Mouse (Mus musculus): Measurements from ENCODE around the gene Ces2e. TPM values are rescaled to one million over a fixed set of nuclear protein-coding genes. Genes with fewer than 3 reads are reported as not detected.

Ces2e gene
- polyA plus RNA-seq, 1 experiment from 2014 or later, result 1.8 TPM

DNA sequence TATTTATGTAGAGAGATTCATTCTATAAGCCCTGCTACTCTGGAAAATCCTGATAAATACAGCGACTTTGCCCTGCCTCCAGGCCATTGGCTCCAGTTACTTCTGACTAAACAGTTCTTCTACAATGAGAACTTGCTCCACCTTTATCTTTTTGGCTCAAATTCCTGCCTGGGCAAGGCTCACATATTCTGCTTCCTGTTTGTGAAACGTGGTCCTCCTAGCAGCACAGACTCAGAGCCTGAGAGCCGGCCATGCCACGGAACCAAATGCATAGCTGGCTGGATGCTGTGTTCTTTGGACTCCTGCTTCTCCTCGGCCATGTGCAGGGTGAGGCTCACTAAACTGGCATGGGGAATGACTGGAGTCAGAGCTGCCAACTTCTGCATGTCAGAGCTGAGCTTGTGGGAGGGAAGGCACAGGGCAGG is 35.5 kb downstream of the Ces2e start, which contains the start of gene Ces2g:
TSS of gene Ces2g (plus strand) at position 182 of the 425 bp plus-strand sequence.
- Histone ChIP-seq H3K4me3 (ENCODE audit: low read length) (no peak within 1 kb of the TSS), H3K4me2 (replicated peaks; ENCODE audit: low read depth, low read length) (no peak within 1 kb of the TSS), H3K27ac (ENCODE audit: low read length) (no peak within 1 kb of the TSS), H3K9ac (replicated peaks; ENCODE audit: low read length) (no peak within 1 kb of the TSS), H3K27me3 (ENCODE audit: insufficient read depth, low read length) (no peaks in the 10 kb centered on the region), H3K4me1 (ENCODE audit: insufficient read depth, low read length) (no peaks in the 10 kb centered on the region), H3K36me3 (ENCODE audit: insufficient read depth, low read length) (no peaks in the 10 kb centered on the region), H3K9me3 (ENCODE audit: low read length) (no peaks in the 10 kb centered on the region)
- WGBS, result 47% methylated on average over 5 of the region's 5 CpGs
- ATAC-seq (ENCODE audit: low FRiP score, low TSS enrichment), result no peak

DNA sequence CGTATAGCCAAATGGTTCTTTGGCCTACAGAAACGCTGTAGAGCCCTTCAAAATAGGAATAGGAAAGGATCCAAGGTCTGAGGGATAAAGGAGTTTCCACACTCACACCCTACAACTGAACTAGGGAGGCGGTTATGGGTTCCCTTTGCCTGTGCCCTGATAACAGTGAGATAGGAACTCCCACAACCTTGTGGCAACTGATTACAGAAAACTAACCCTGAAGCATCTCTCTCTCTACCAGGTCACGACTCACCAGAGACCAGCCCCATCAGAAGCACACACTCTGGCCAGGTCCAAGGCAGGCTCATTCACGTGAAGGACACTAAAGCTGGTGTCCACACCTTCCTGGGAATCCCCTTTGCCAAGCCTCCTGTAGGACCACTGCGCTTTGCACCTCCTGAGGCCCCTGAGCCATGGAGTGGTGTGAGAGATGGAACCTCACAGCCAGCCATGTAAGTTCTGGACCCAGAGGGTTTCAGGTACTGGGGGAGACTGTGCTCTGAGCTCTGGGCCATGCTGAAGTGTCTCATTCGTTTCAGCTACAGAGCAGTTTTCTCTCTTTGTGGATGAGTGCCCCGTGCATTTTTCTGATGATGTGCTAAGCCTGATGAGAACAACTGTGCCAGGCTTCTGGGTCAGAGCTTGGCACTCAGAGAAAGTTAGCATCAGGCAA is 36.3 kb downstream of the Ces2e start:
- Histone ChIP-seq H3K9ac (replicated peaks; ENCODE audit: low read length) (no peak overlapping the region), H3K27ac (ENCODE audit: low read length) (no peak overlapping the region), H3K36me3 (ENCODE audit: insufficient read depth, low read length) (no peaks in the 10 kb centered on the region), H3K4me3 (ENCODE audit: low read length) (no peak overlapping the region), H3K4me1 (ENCODE audit: insufficient read depth, low read length) (no peaks in the 10 kb centered on the region), H3K27me3 (ENCODE audit: insufficient read depth, low read length) (no peaks in the 10 kb centered on the region), H3K9me3 (ENCODE audit: low read length) (no peaks in the 10 kb centered on the region), H3K4me2 (replicated peaks; ENCODE audit: low read depth, low read length) (no peak overlapping the region)
- 65% methylated on average over 8 of the region's 8 CpGs for WGBS
- ATAC-seq (ENCODE audit: low FRiP score, low TSS enrichment), result no peak

DNA sequence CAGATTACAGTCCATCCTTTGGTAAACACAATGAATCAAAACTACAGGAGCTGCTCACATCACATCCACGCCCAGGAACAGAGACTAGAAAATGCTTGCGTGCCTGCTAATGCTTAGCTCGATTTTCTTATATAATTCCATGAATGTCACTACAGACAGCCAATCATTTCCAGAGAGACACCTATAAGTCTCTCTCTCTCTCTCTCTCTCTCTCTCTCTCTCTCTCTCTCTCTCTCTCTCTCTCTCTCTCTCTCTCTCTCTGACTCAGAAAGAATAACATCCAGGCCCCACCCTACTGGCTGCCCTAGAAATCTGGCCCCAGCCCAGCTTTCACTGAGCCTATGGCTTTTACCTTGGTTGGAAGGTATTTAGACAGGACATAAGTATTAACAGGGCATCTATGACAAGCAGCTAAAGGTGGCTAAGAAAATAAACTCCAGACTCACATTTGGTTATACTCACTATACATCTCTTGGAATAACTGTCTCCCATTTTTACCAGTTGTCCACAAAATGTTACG is 37.4 kb downstream of the Ces2e start:
- no peaks in the 10 kb centered on the region for H3K4me1 ChIP-seq (ENCODE audit: insufficient read depth, low read length)
- WGBS, result 85% methylated on average over 4 of the region's 4 CpGs
- no peaks in the 10 kb centered on the region for H3K36me3 ChIP-seq (ENCODE audit: insufficient read depth, low read length)
- H3K9ac ChIP-seq (replicated peaks; ENCODE audit: low read length), result no peak overlapping the region
- no peak for ATAC-seq (ENCODE audit: low FRiP score, low TSS enrichment)
- H3K4me2 ChIP-seq (replicated peaks; ENCODE audit: low read depth, low read length), result no peak overlapping the region
- no peaks in the 10 kb centered on the region for H3K27me3 ChIP-seq (ENCODE audit: insufficient read depth, low read length)
- no peaks in the 10 kb centered on the region for H3K9me3 ChIP-seq (ENCODE audit: low read length)
- no peak overlapping the region for H3K4me3 ChIP-seq (ENCODE audit: low read length)
- no peak overlapping the region for H3K27ac ChIP-seq (ENCODE audit: low read length)

DNA sequence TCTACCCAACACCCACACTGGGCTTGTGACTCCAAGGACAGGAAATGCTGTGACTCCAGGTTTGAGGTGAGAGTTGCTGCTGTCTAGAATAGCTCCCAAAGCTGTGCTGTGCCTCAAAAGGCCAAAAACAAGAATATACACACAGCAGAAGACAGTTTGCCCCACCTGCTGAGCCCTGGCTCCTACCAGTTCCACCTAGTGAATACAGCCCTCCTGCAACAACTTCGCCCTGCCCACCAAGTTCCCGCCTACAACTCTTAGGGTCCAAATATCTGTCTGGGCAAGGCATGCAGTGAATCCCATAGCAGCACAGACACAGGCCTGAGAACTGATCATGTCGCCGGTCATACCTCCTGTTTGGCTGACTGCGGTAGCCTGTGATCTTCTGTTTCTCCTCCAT is 58.1 kb downstream of the Ces2e start:
- Histone ChIP-seq H3K27me3 (ENCODE audit: insufficient read depth, low read length) (no peaks in the 10 kb centered on the region), H3K4me3 (ENCODE audit: low read length) (no peak overlapping the region), H3K4me1 (ENCODE audit: insufficient read depth, low read length) (no peaks in the 10 kb centered on the region), H3K36me3 (ENCODE audit: insufficient read depth, low read length) (no peaks in the 10 kb centered on the region), H3K4me2 (replicated peaks; ENCODE audit: low read depth, low read length) (no peak overlapping the region), H3K27ac (ENCODE audit: low read length) (no peak overlapping the region), H3K9ac (replicated peaks; ENCODE audit: low read length) (no peak overlapping the region), H3K9me3 (ENCODE audit: low read length) (peaks cover 12% of the 10 kb centered on the region)
- ATAC-seq (ENCODE audit: low FRiP score, low TSS enrichment), result no peak
- WGBS, result 95% methylated on average over 5 of the region's 5 CpGs

Other genes starting within 250 kb of the Ces2e start
- gene Ces2a, start 192.3 kb upstream of the Ces2e start, polyA plus RNA-seq (2015; fragmentation: Nextera tagmentation; extraction: Ambion mirVana), result 0.09 and 0.32 TPM in 2 replicates
- gene Ces2b, start 94.7 kb upstream of the Ces2e start, polyA plus RNA-seq (2015; fragmentation: Nextera tagmentation; extraction: Ambion mirVana), result 0.79 and 0.80 TPM in 2 replicates
- gene Ces2c, start 79.2 kb upstream of the Ces2e start, polyA plus RNA-seq (2015; fragmentation: Nextera tagmentation; extraction: Ambion mirVana), result 0.28 TPM in 1 of 2 replicates, not detected in the other
- not detected in 2 replicates for gene Ces2f, start 21.1 kb downstream of the Ces2e start, polyA plus RNA-seq (2015; fragmentation: Nextera tagmentation; extraction: Ambion mirVana)
- 0.42 and 0.61 TPM in 2 replicates for gene Ces2g, start 35.5 kb downstream of the Ces2e start, polyA plus RNA-seq (2015; fragmentation: Nextera tagmentation; extraction: Ambion mirVana)
- gene Ces2h, start 74.6 kb downstream of the Ces2e start, polyA plus RNA-seq (2015; fragmentation: Nextera tagmentation; extraction: Ambion mirVana), result not detected in 2 replicates
- gene Ces3a, start 122.3 kb downstream of the Ces2e start, polyA plus RNA-seq (2015; fragmentation: Nextera tagmentation; extraction: Ambion mirVana), result 0.09 TPM in 1 of 2 replicates, not detected in the other
- not detected in 2 replicates for gene Ces3b, start 157.5 kb downstream of the Ces2e start, polyA plus RNA-seq (2015; fragmentation: Nextera tagmentation; extraction: Ambion mirVana)
- not detected in 2 replicates for gene Ces4a, start 205.5 kb downstream of the Ces2e start, polyA plus RNA-seq (2015; fragmentation: Nextera tagmentation; extraction: Ambion mirVana)
- 59.9 and 63.5 TPM in 2 replicates for gene Cbfb, start 244.4 kb downstream of the Ces2e start, polyA plus RNA-seq (2015; fragmentation: Nextera tagmentation; extraction: Ambion mirVana)